Mouse (Mus musculus): ENCODE data around the gene Gapt. TPM values are rescaled to one million over a fixed set of nuclear protein-coding genes. Genes with fewer than 3 reads are reported as not detected.
"Not testable (repeated sequence)": the region's sequence is repeated elsewhere in the genome, so short reads cannot be mapped to it uniquely, and the experiment has no call there.

Gene Gapt
- polyA plus RNA-seq (2015; fragmentation: Nextera tagmentation; extraction: Ambion mirVana), result 0.08 TPM in 1 of 2 replicates, not detected in the other

- H3K9ac ChIP-seq (ENCODE audit: low read depth, low read length), result no peak within 1 kb of the TSS
- no peak within 1 kb of the TSS for H3K27ac ChIP-seq (ENCODE audit: low read depth, low read length)
- no peaks in the 10 kb centered on the region for H3K4me1 ChIP-seq (ENCODE audit: control insufficient read depth, insufficient read depth, low read depth, low read length)
- H3K4me2 ChIP-seq (ENCODE audit: low read length), result no peak within 1 kb of the TSS
- 90% methylated on average over 2 of the region's 2 CpGs for WGBS
- H3K9me3 ChIP-seq (ENCODE audit: control insufficient read depth, low read length), result no peaks in the 10 kb centered on the region
- no peak for ATAC-seq
- no peak within 1 kb of the TSS for H3K4me3 ChIP-seq (ENCODE audit: low read length)
- no peaks in the 10 kb centered on the region for H3K36me3 ChIP-seq (ENCODE audit: control insufficient read depth, insufficient read depth, low read length)
- no peaks in the 10 kb centered on the region for H3K27me3 ChIP-seq (replicated peaks; ENCODE audit: control insufficient read depth, insufficient read depth, low read length)
These were observed at the start of gene Gapt for GRCm38 (mm10) chr13:110356941-110357340. Gene Gapt, minus strand, starts transcription at chr13:110357199.

- H3K4me3 ChIP-seq (ENCODE audit: low read length), result no peak overlapping the region
- H3K36me3 ChIP-seq (ENCODE audit: control insufficient read depth, insufficient read depth, low read length), result peaks cover 3% of the 10 kb centered on the region
- no peak overlapping the region for H3K4me2 ChIP-seq (ENCODE audit: low read length)
- no peak overlapping the region for H3K27ac ChIP-seq (ENCODE audit: low read depth, low read length)
- H3K9ac ChIP-seq (ENCODE audit: low read depth, low read length), result no peak overlapping the region
- H3K4me1 ChIP-seq (ENCODE audit: control insufficient read depth, insufficient read depth, low read depth, low read length), result no peaks in the 10 kb centered on the region
- ATAC-seq, result no peak
- no peaks in the 10 kb centered on the region for H3K27me3 ChIP-seq (replicated peaks; ENCODE audit: control insufficient read depth, insufficient read depth, low read length)
- H3K9me3 ChIP-seq (ENCODE audit: control insufficient read depth, low read length), result no peaks in the 10 kb centered on the region
- WGBS, result 62% methylated on average over 5 of the region's 5 CpGs
These were observed 49.2 kb upstream of the Gapt start for GRCm38 (mm10) chr13:110406152-110406551.

GRCm38 (mm10) chr13:110404686-110405085 is 47.7 kb upstream of the Gapt start:
- 85% methylated on average over 5 of the region's 5 CpGs for WGBS
- not testable (repeated sequence) for H3K4me2 ChIP-seq (ENCODE audit: low read length); H3K9ac ChIP-seq (ENCODE audit: low read depth, low read length); H3K9me3 ChIP-seq (ENCODE audit: control insufficient read depth, low read length); H3K4me1 ChIP-seq (ENCODE audit: control insufficient read depth, insufficient read depth, low read depth, low read length); ATAC-seq; H3K4me3 ChIP-seq (ENCODE audit: low read length); H3K27ac ChIP-seq (ENCODE audit: low read depth, low read length); H3K27me3 ChIP-seq (replicated peaks; ENCODE audit: control insufficient read depth, insufficient read depth, low read length)
- H3K36me3 ChIP-seq (ENCODE audit: control insufficient read depth, insufficient read depth, low read length), result peaks cover 18% of the 10 kb centered on the region

DNA sequence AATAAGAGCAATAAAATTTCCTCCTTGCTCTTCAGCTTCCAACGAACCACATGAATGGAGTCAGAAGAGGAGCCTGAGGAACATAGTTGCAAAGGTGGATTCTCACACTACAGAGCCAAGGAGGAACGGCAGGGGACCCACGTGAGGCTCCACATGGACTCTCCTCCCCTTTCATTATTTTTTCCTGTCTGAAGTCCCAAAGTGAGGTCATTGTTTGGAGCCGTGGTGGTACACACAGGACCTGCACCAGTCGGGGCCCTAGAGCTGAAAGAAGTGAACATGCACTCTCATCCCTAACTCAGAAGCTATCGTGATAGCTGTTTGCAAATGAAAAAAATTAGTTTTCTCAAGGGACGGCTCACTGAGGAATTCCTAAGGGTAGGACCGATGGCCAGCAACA is 47.1 kb upstream of the Gapt start:
- Histone ChIP-seq H3K4me3 (ENCODE audit: low read length) (no peak overlapping the region), H3K9ac (ENCODE audit: low read depth, low read length) (no peak overlapping the region), H3K9me3 (ENCODE audit: control insufficient read depth, low read length) (peaks cover 4% of the 10 kb centered on the region; the same call in 1 of the 2 replicates), H3K27me3 (replicated peaks; ENCODE audit: control insufficient read depth, insufficient read depth, low read length) (no peaks in the 10 kb centered on the region), H3K4me2 (ENCODE audit: low read length) (no peak overlapping the region), H3K4me1 (ENCODE audit: control insufficient read depth, insufficient read depth, low read depth, low read length) (peaks cover 2% of the 10 kb centered on the region; the same call in 1 of the 2 replicates), H3K36me3 (ENCODE audit: control insufficient read depth, insufficient read depth, low read length) (peaks cover 24% of the 10 kb centered on the region), H3K27ac (ENCODE audit: low read depth, low read length) (no peak overlapping the region)
- 76% methylated on average over 8 of the region's 8 CpGs for WGBS
- ATAC-seq, result no peak

GRCm38 (mm10) chr13:110401877-110402276 is 44.9 kb upstream of the Gapt start:
- H3K9ac ChIP-seq (ENCODE audit: low read depth, low read length), result no peak overlapping the region
- H3K4me2 ChIP-seq (ENCODE audit: low read length), result no peak overlapping the region
- peaks cover 4% of the 10 kb centered on the region for H3K9me3 ChIP-seq (ENCODE audit: control insufficient read depth, low read length)
- H3K4me1 ChIP-seq (ENCODE audit: control insufficient read depth, insufficient read depth, low read depth, low read length), result peaks cover 5% of the 10 kb centered on the region
- 96% methylated on average over 2 of the region's 2 CpGs for WGBS
- ATAC-seq, result no peak
- H3K27me3 ChIP-seq (replicated peaks; ENCODE audit: control insufficient read depth, insufficient read depth, low read length), result no peaks in the 10 kb centered on the region
- peaks cover 41% of the 10 kb centered on the region for H3K36me3 ChIP-seq (ENCODE audit: control insufficient read depth, insufficient read depth, low read length)
- no peak overlapping the region for H3K27ac ChIP-seq (ENCODE audit: low read depth, low read length)
- no peak overlapping the region for H3K4me3 ChIP-seq (ENCODE audit: low read length)

DNA sequence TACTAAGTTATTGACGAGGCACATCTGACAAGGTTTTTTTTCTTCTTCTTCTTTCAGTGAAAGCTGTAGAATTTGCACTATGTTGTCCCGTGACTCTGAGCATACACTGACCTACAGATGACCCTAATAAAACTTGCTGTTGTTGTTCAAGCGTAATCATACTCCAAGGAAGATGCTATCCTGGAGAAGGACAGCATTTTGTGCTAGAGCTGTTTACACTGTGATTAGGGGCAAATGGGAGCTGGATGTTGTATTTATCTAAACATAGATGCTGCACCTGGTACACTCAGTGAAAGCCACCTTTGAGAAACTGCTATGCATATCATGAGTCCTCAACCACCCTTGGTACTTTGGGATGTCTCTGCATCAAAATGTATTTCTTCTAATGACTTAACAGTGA is 44.4 kb upstream of the Gapt start:
- no peak for ATAC-seq
- no peak overlapping the region for H3K27ac ChIP-seq (ENCODE audit: low read depth, low read length)
- H3K4me1 ChIP-seq (ENCODE audit: control insufficient read depth, insufficient read depth, low read depth, low read length), result peaks cover 5% of the 10 kb centered on the region
- no peak overlapping the region for H3K4me2 ChIP-seq (ENCODE audit: low read length)
- no peaks in the 10 kb centered on the region for H3K27me3 ChIP-seq (replicated peaks; ENCODE audit: control insufficient read depth, insufficient read depth, low read length)
- no peak overlapping the region for H3K9ac ChIP-seq (ENCODE audit: low read depth, low read length)
- 82% methylated on average over 3 of the region's 3 CpGs for WGBS
- H3K4me3 ChIP-seq (ENCODE audit: low read length), result no peak overlapping the region
- H3K36me3 ChIP-seq (ENCODE audit: control insufficient read depth, insufficient read depth, low read length), result peaks cover 41% of the 10 kb centered on the region
- H3K9me3 ChIP-seq (ENCODE audit: control insufficient read depth, low read length), result peaks cover 4% of the 10 kb centered on the region

- WGBS, result 64% methylated on average over 24 of the region's 24 CpGs
These were observed 41.7 kb upstream of the Gapt start for GRCm38 (mm10) chr13:110398513-110399270.

GRCm38 (mm10) chr13:110397750-110398149 is 40.8 kb upstream of the Gapt start:
- no peak overlapping the region for H3K27ac ChIP-seq (ENCODE audit: low read depth, low read length)
- peaks cover 41% of the 10 kb centered on the region for H3K36me3 ChIP-seq (ENCODE audit: control insufficient read depth, insufficient read depth, low read length)
- H3K4me3 ChIP-seq (ENCODE audit: low read length), result peak overlapping the region; percentile 21
- WGBS, result 89% methylated on average over 8 of the region's 8 CpGs
- no peaks in the 10 kb centered on the region for H3K27me3 ChIP-seq (replicated peaks; ENCODE audit: control insufficient read depth, insufficient read depth, low read length)
- ATAC-seq, result no peak
- H3K4me2 ChIP-seq (ENCODE audit: low read length), result peak overlapping the region; percentile 36
- no peak overlapping the region; the same call in 1 of the 2 replicates for H3K9ac ChIP-seq (ENCODE audit: low read depth, low read length)
- peaks cover 5% of the 10 kb centered on the region for H3K4me1 ChIP-seq (ENCODE audit: control insufficient read depth, insufficient read depth, low read depth, low read length)
- peaks cover 4% of the 10 kb centered on the region for H3K9me3 ChIP-seq (ENCODE audit: control insufficient read depth, low read length)

More at GRCm38 (mm10) chr13:110398513-110399270, 41.7 kb upstream of the Gapt start:
- Histone ChIP-seq H3K36me3 (ENCODE audit: control insufficient read depth, insufficient read depth, low read length) (peaks cover 41% of the 10 kb centered on the region), H3K27ac (ENCODE audit: low read depth, low read length) (0 out of 2 replicates have a peak overlapping the region, but pooled peaks have one; percentile 23), H3K4me3 (ENCODE audit: low read length) (peak overlapping the region; percentile 15; the same call in 1 of the 2 replicates), H3K4me1 (ENCODE audit: control insufficient read depth, insufficient read depth, low read depth, low read length) (peaks cover 5% of the 10 kb centered on the region), H3K27me3 (replicated peaks; ENCODE audit: control insufficient read depth, insufficient read depth, low read length) (no peaks in the 10 kb centered on the region), H3K4me2 (ENCODE audit: low read length) (peak overlapping the region; percentile 36), H3K9me3 (ENCODE audit: control insufficient read depth, low read length) (peaks cover 4% of the 10 kb centered on the region), H3K9ac (ENCODE audit: low read depth, low read length) (no peak overlapping the region)
- ATAC-seq, result no peak

- 16% methylated on average over 21 of the region's 21 CpGs for WGBS
- Histone ChIP-seq H3K27ac (ENCODE audit: low read depth, low read length) (peak overlapping the region; percentile 94), H3K27me3 (replicated peaks; ENCODE audit: control insufficient read depth, insufficient read depth, low read length) (no peaks in the 10 kb centered on the region), H3K9me3 (ENCODE audit: control insufficient read depth, low read length) (peaks cover 4% of the 10 kb centered on the region), H3K4me3 (ENCODE audit: low read length) (peak overlapping the region; percentile 91), H3K4me2 (ENCODE audit: low read length) (peak overlapping the region; percentile 99), H3K9ac (ENCODE audit: low read depth, low read length) (peak overlapping the region; percentile 96), H3K4me1 (ENCODE audit: control insufficient read depth, insufficient read depth, low read depth, low read length) (peaks cover 5% of the 10 kb centered on the region), H3K36me3 (ENCODE audit: control insufficient read depth, insufficient read depth, low read length) (peaks cover 38% of the 10 kb centered on the region)
- no peak for ATAC-seq
These were observed 39.1 kb upstream of the Gapt start for GRCm38 (mm10) chr13:110395916-110396685.
